In the genomic region with DNA sequence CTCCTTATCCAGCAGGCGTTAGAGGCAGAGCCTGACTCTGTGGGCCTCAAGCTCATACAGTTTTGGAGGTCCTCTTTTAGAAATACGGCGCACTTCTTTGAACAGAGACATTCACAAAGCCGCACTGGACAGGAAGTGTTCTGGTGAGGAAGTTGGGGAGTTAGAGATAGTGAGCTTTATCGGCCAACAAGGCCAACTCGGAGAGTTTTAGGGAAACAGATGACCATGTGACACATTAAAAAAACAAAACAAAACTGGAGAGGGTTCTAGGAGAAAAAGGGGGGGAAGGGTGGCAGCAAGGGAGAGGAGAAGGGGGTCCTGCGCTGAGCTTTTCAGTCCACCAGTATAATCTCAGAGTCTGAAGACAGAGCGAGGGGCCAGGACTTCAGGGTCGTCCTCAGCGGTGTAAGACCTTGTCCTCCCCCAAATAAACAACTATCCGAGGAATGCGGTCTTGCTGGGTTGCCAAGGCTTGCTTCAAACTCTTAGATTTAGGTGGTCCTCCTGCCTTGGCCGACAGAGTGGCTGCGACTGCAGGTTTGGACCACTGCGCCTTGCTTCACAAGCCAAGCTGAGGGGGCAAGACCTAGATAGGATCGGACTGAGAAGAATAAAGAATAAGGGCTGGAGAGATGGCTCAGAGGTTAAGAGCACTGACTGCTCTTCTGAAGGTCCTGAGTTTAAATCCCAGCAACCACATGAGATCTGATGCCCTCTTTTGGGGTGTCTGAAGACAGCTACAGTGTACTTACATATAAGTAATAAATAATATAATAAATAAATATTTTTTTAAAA, we compare ENCODE assay signal across 12 mouse cellular contexts. TPM values are rescaled to one million over a fixed set of nuclear protein-coding genes. Genes with fewer than 3 reads are reported as not detected.
DNase-seq lines count a peak whose midpoint lies in the region; ATAC-seq and TF ChIP-seq lines count a peak whose summit lies in the region.
"Had no signal": no experiment of that assay in that cellular context is flagged by ENCODE, and none has a peak within 500 bp of the region (broad histone marks: within the 10 kb centered on the region; RNA-seq: fewer than 3 reads in every experiment).

No protein-coding gene starts in this region.

- peak overlapping the region; percentile 3; the same call in 1 of the 2 replicates for H3K27ac ChIP-seq in lung, embryonic 14.5 days (ENCODE audit: low read depth)
- H3K27ac ChIP-seq: hindbrain, embryonic 13.5 days; limb, embryonic 12.5 days; stomach, embryonic 15.5 days had no signal

- no peaks in the 10 kb centered on the region for H3K36me3 ChIP-seq in lung, embryonic 14.5 days (ENCODE audit: insufficient read depth)
- H3K36me3 ChIP-seq: hindbrain, embryonic 13.5 days; limb, embryonic 12.5 days; stomach, embryonic 15.5 days had no signal

- no peaks in the 10 kb centered on the region for H3K9me3 ChIP-seq in lung, embryonic 14.5 days (ENCODE audit: low read depth, low read length)
- H3K9me3 ChIP-seq: hindbrain, embryonic 13.5 days; stomach, embryonic 15.5 days had no signal

- H3K4me1 ChIP-seq in lung, embryonic 14.5 days (ENCODE audit: insufficient read depth): no peaks in the 10 kb centered on the region; the same call in none of the 2 replicates
- H3K4me1 ChIP-seq: hindbrain, embryonic 13.5 days; limb, embryonic 12.5 days had no signal

- no peaks in the 10 kb centered on the region for H3K27me3 ChIP-seq in lung, embryonic 14.5 days (ENCODE audit: insufficient read depth, low read length)
- H3K27me3 ChIP-seq: limb, embryonic 12.5 days; stomach, embryonic 15.5 days had no signal

- H3K9ac ChIP-seq in lung, embryonic 14.5 days: no peak overlapping the region
- H3K9ac ChIP-seq: hindbrain, embryonic 13.5 days; limb, embryonic 12.5 days; stomach, embryonic 15.5 days had no signal

- ATAC-seq in lung, embryonic 14.5 days (ENCODE audit: insufficient read depth): no peak
- peak; percentile 51 to 57 for ATAC-seq in hematopoietic stem cell, adult 5-6 weeks (replicated peaks in 1 of 2; ENCODE audit: insufficient read depth in 1 of 2, low FRiP score in 2 of 2, low TSS enrichment in 1 of 2, low read depth in 1 of 2, poor library complexity in 2 of 2, severe bottlenecking in 2 of 2)
- ATAC-seq in monocyte, adult 5-6 weeks (replicated peaks; ENCODE audit: insufficient number of reproducible peaks, low FRiP score, low TSS enrichment, poor library complexity, severe bottlenecking): peak; percentile 55

- WGBS in lung, embryonic 14.5 days: 31% methylated on average over 16 of the region's 16 CpGs

- 0 out of 2 replicates have a peak overlapping the region, but pooled peaks have one; percentile 13 for H3K4me2 ChIP-seq in lung, embryonic 14.5 days
- H3K4me2 ChIP-seq: hindbrain, embryonic 13.5 days; limb, embryonic 12.5 days; stomach, embryonic 15.5 days had no signal

- TF ChIP-seq CTCF in lung, embryonic 14.5 days (IDR thresholded peaks at IDR 0.05; ENCODE audit: low read depth): no peak

- DNase-seq in adrenal gland, adult 2 months: peak; percentile 58
- DNase-seq in adrenal gland, postnatal 36 days: no peak
- no peak for DNase-seq in lung, embryonic 14.5 days
- DNase-seq in lung, postnatal 4 days: no peak
- DNase-seq in retina, postnatal 1 day: no peak
- no peak for DNase-seq in urinary bladder, postnatal 14 days (ENCODE audit: low spot score)
- DNase-seq: cerebellum, adult 18-20 months had no signal

- H3K4me3 ChIP-seq in lung, embryonic 14.5 days (ENCODE audit: low read depth, low read length): no peak overlapping the region
- H3K4me3 ChIP-seq: hindbrain, embryonic 13.5 days; limb, embryonic 12.5 days; stomach, embryonic 15.5 days had no signal

RNA-seq across cellular contexts. Expression of gene Wbp2, which starts 7.2 kb away (rescaled TPM):
- 100 to 1,000 TPM; 165 to 185 TPM for total RNA-seq in adrenal gland, adult 2 months (2021)
- polyA plus RNA-seq in adrenal gland, adult 2 months (2012; rRNA removed): 517 and 528 TPM in 2 replicates
- total RNA-seq in adrenal gland, postnatal 36 days (2021): 100 to 1,000 TPM; 157 to 178 TPM
- 66.5 and 69.8 TPM in 2 replicates for polyA plus RNA-seq in lung, embryonic 14.5 days (2014; fragmentation: Nextera tagmentation; extraction: Ambion mirVana)
- total RNA-seq in hematopoietic stem cell, adult 5-6 weeks (2017): 38.6 and 44.8 TPM in 2 replicates
- total RNA-seq in monocyte, adult 5-6 weeks (2017): 59.0 to 73.8 TPM (median 62.7 TPM) in 3 replicates

RNA-seq across cellular contexts. Expression of gene Unc13d, which starts 16.2 kb away (rescaled TPM):
- total RNA-seq in adrenal gland, adult 2 months (2021): 1 to 10 TPM in 1 of 2 experiments, under 1 TPM in 1; 0.83 to 1.0 TPM
- polyA plus RNA-seq in adrenal gland, adult 2 months (2012; rRNA removed): 2.3 and 3.4 TPM in 2 replicates
- under 1 TPM; 0.49 to 0.66 TPM for total RNA-seq in adrenal gland, postnatal 36 days (2021)
- 2.5 and 3.3 TPM in 2 replicates for polyA plus RNA-seq in lung, embryonic 14.5 days (2014; fragmentation: Nextera tagmentation; extraction: Ambion mirVana)
- 33.5 and 42.0 TPM in 2 replicates for total RNA-seq in hematopoietic stem cell, adult 5-6 weeks (2017)
- 27.7 to 53.1 TPM (median 29.1 TPM) in 3 replicates for total RNA-seq in monocyte, adult 5-6 weeks (2017)

RNA-seq across cellular contexts. Expression of gene Trim47, which starts 33.0 kb away (rescaled TPM):
- total RNA-seq in adrenal gland, adult 2 months (2021): 10 to 100 TPM; 10.3 to 17.9 TPM
- polyA plus RNA-seq in adrenal gland, adult 2 months (2012; rRNA removed): 49.1 and 68.9 TPM in 2 replicates
- total RNA-seq in adrenal gland, postnatal 36 days (2021): 10 to 100 TPM; 14.7 to 23.0 TPM
- polyA plus RNA-seq in lung, embryonic 14.5 days (2014; fragmentation: Nextera tagmentation; extraction: Ambion mirVana): 12.7 and 13.2 TPM in 2 replicates
- 18.2 and 21.3 TPM in 2 replicates for total RNA-seq in hematopoietic stem cell, adult 5-6 weeks (2017)
- total RNA-seq in monocyte, adult 5-6 weeks (2017): not detected in 3 replicates

RNA-seq across cellular contexts. Expression of gene Trim65, which starts 37.0 kb away (rescaled TPM):
- 10 to 100 TPM in 1 of 2 experiments, 1 to 10 TPM in 1; 9.5 to 11.8 TPM for total RNA-seq in adrenal gland, adult 2 months (2021)
- polyA plus RNA-seq in adrenal gland, adult 2 months (2012; rRNA removed): 15.9 and 16.0 TPM in 2 replicates
- 10 to 100 TPM in 1 of 2 experiments, 1 to 10 TPM in 1; 9.3 to 11.7 TPM for total RNA-seq in adrenal gland, postnatal 36 days (2021)
- polyA plus RNA-seq in lung, embryonic 14.5 days (2014; fragmentation: Nextera tagmentation; extraction: Ambion mirVana): 3.7 and 3.9 TPM in 2 replicates
- 9.1 TPM in 2 replicates for total RNA-seq in hematopoietic stem cell, adult 5-6 weeks (2017)
- 13.9 to 23.1 TPM (median 20.1 TPM) in 3 replicates for total RNA-seq in monocyte, adult 5-6 weeks (2017)

RNA-seq across cellular contexts. Expression of gene Mrpl38, which starts 44.7 kb away (rescaled TPM):
- 100 to 1,000 TPM; 102 to 108 TPM for total RNA-seq in adrenal gland, adult 2 months (2021)
- polyA plus RNA-seq in adrenal gland, adult 2 months (2012; rRNA removed): 134 and 167 TPM in 2 replicates
- 100 to 1,000 TPM in 1 of 2 experiments, 10 to 100 TPM in 1; 95.9 to 107 TPM for total RNA-seq in adrenal gland, postnatal 36 days (2021)
- 89.3 and 91.9 TPM in 2 replicates for polyA plus RNA-seq in lung, embryonic 14.5 days (2014; fragmentation: Nextera tagmentation; extraction: Ambion mirVana)
- 17.8 and 19.8 TPM in 2 replicates for total RNA-seq in hematopoietic stem cell, adult 5-6 weeks (2017)
- total RNA-seq in monocyte, adult 5-6 weeks (2017): 10.7 to 28.4 TPM (median 15.3 TPM) in 3 replicates

Comparison
In these comparisons a context has a peak if more than half of its experiments do, and no peak if none do; other contexts are left out.
1. RNA of gene Unc13d, which starts 16.2 kb away (total RNA-seq): 33.5 to 42.0 TPM in hematopoietic stem cell, adult 5-6 weeks and 27.7 to 53.1 TPM in monocyte, adult 5-6 weeks; 0.83 to 1.0 TPM in adrenal gland, adult 2 months and 0.49 to 0.66 TPM in adrenal gland, postnatal 36 days; every median in the first group is over 10 times any median in the second.